Mouse (Mus musculus): ENCODE results near the gene Tns2.
A peak's percentile ranks its signal among the peaks of the same experiment; 100 is the strongest.

Gene Tns2

GRCm38 (mm10) chr15:102092222-102092621 is 8.0 kb upstream of the Tns2 start:
- DNase-seq, result no peak

GRCm38 (mm10) chr15:102094157-102094556 is 6.1 kb upstream of the Tns2 start:
- DNase-seq, result no peak

DNA sequence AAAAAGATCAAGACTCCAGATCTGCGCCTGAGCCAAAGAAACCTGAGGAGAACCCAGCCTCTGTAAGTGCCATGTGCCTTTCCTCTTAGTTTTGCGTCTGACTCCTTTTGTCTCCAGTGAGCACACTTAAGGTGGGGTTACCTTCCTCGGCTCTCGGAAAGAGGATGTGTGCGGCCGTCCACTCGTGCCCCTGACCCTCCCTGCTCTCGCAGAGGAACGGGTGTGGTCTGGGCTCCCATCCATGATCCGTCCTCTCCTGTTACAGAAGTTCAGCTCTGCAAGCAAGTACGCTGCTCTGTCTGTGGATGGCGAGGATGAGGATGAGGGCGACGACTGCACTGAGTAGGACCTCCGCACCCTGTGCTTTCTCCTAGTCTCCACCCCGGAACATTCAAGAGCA is 5.2 kb upstream of the Tns2 start:
- DNase-seq, result no peak

- no peak for DNase-seq
Measured at GRCm38 (mm10) chr15:102097147-102097915, 2.9 kb upstream of the Tns2 start.

- DNase-seq, result no peak
Measured at GRCm38 (mm10) chr15:102097991-102098555, 2.1 kb upstream of the Tns2 start.

- DNase-seq, result no peak
Measured at GRCm38 (mm10) chr15:102099260-102099659, 953 bp upstream of the Tns2 start.

- no peak for DNase-seq
Measured at GRCm38 (mm10) chr15:102099771-102100160, 447 bp upstream of the Tns2 start.

GRCm38 (mm10) chr15:102100996-102101671 is 921 bp downstream of the Tns2 start:
- no peak for DNase-seq

DNA sequence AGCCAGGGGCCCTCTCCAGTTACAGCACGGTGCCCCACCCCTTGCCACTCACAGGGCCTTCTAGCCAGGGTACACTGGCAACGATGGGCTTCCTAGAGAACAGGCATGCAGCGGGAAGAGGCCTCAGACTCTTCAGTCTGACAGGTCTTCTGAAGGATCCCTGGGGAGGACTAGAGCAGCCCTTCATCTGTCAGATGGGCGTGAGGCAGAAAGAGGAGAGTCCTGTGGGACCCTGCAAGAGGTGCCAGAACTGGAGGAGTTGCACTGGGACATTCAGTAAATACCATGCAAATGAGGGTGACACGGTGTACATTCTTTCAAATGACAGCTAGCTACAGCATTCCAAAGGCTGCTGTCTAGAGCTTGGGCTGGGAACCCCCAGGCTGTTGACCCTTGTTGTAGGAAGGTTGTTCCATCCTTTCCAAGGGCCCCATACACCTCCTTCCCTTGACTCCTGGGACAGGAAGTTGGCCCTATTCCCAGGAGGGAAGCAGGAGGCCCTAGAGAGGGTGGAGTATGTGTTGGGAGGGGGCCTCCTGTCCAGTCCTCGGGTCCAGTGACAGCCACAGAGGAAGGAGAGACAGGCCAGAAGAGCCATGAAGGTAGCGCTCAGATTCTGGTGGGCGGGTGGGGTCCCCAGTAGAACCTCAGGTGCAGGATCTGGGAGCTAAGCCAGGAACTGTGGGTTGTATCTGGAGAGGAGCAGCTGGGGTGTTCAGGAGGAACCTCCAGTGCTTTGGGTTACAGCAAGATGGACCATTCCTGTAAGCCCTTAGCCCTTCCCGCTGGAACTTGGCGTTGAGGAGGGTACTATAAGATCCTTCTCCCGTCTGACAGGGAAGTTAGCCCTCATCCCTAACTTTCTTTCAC is 1.7 kb downstream of the Tns2 start:
- no peak for DNase-seq

DNA sequence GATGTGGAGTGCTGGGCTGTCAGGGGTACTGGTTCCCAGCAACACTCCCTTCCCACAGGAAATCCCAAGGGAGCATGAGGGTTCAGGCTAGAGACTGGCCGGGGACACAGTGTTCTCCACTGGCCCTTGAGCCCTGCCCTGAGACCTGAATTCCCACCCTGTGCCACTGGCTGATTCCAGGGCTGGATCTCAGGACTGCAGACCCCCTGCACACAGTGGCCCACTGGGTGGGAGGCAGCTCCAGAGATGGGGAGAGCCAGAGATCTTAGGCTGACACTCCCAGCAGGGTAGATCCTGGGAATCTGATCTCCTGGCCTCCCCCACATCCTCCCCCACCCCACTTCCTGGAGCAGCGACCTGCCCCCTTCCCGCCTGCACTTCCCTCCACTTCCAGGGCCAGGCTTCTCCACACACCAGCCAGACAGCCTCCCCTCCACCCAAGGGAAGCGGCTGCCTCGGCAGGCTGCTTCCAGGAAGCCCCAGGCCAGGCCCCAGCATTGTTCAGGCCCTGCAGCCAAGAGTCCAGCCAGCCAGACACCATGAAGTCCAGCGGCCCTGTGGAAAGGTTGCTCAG is 2.4 kb downstream of the Tns2 start:
- no peak for DNase-seq

DNA sequence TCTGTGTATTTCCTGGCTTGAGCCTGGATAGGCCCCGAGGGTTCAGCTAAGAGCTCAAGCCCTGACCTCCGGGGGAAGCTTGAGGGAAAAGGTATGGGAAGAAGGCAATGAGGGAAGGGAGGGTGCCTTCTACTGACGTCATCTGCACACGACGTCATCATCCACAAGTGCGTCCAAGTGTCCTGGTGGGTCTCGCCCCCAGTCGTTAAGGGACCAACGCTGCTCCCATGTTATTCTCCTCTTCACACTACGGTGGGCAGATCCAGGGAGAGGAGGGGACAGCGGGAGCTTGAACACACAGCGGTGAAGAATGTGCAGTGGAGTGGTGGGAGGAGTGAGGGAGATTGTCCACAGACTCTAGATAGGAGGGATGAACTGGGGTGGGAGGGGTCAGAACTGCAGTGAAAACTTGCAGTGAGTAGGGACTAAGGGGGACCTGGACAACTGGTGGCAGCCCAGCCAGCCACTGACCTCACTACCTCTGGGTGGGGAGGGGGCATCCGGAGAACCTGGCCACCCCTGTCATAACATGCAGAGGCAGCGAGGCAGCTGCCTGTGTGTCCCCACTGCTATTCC is 3.2 kb downstream of the Tns2 start:
- DNase-seq, result no peak

GRCm38 (mm10) chr15:102103947-102104555 is 3.8 kb downstream of the Tns2 start:
- DNase-seq, result peak in 1 of 2 experiments; percentile 25

DNA sequence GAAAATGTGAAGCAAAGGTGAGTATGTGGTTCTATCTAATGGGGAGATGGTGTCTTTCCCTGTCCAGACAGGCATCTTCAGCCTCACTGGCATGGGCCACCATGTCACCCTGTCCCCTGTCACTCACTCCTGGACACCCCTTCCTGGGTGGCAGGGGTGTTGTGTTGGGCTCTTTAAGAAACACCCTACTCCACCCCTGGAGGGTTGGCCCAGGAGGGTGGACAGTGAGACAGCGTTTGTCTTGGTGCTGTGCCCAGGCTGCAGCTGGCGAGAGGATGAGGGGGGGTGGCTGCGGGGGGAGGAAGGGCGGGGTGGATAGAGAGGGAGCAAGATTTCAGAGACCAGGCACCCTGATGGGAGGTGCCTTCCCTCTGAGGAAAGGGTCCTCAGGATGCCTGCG is 5.1 kb downstream of the Tns2 start:
- no peak for DNase-seq

GRCm38 (mm10) chr15:102105764-102106730 is 5.8 kb downstream of the Tns2 start:
- peak in 1 of 2 experiments; percentile 31 for DNase-seq

DNA sequence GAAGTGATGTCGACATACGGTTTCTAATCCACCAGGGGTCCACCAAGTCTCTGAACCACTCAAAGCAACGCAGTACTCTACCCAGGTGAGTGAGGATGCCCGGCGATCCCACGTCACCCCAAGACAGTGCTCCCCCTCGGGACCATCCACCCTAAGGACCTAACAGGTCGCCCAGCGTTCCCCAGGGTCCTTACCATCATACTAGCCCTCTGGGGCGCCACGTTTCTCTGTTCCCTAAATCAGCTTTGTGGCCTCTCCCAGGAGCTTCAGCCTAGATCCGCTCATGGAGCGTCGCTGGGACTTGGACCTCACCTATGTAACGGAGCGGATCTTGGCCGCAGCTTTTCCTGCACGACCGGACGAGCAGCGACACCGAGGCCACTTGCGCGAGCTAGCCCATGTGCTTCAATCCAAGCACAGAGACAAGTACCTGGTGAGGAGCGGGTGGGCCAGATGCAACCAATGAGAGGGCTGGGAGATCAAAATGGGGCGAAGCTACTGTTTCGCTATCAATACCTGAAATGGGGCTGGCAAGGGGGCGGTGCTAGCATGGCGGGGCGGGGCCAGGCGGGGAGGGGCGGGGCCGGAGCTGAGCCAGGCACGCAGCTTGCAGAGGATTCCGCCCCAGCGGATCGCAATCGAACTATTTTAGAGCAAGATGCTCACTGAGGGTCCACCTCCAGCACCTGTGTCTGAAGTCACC is 6.7 kb downstream of the Tns2 start:
- DNase-seq, result no peak

GRCm38 (mm10) chr15:102107689-102108573 is 7.7 kb downstream of the Tns2 start:
- DNase-seq, result peak in 1 of 2 experiments; percentile 73

- DNase-seq, result peak; percentile 41 to 68
Measured at GRCm38 (mm10) chr15:102108651-102109525, 8.7 kb downstream of the Tns2 start.

GRCm38 (mm10) chr15:102110271-102110670 is 10.1 kb downstream of the Tns2 start:
- no peak for DNase-seq

All from spleen, adult 18-20 months (tissue).